Mouse (Mus musculus) embryonic facial prominence, embryonic 12.5 days (tissue): ENCODE data around the gene Stxbp5. TPM values are rescaled to one million over a fixed set of nuclear protein-coding genes. Genes with fewer than 3 reads are reported as not detected.

ENCODE experiments used
- ATAC-seq: fragments of 200-750 bp; cut with Nextera tagmentation; 2 replicates; pipeline ENCODE4 v1.8.0; 2017; ENCODE audit not compliant: insufficient number of reproducible peaks, insufficient read depth, low FRiP score, low TSS enrichment
- H3K27ac ChIP-seq: fragments of 300-500 bp; sonication (generic); 2 replicates; pipeline ENCODE4 v1.5.1; 2016; ENCODE audit warnings: mild to moderate bottlenecking
- H3K27me3 ChIP-seq: fragments of 300-500 bp; sonication (generic); 2 replicates; pipeline ENCODE4 v1.6.1; 2016; ENCODE audit warnings: mild to moderate bottlenecking, moderate library complexity
- H3K36me3 ChIP-seq: fragments of 300-500 bp; sonication (generic); 2 replicates; pipeline ENCODE4 v1.6.1; 2016; ENCODE audit warnings: mild to moderate bottlenecking
- H3K4me1 ChIP-seq: fragments of 300-500 bp; sonication (generic); 2 replicates; pipeline ENCODE4 v1.6.1; 2016
- H3K4me2 ChIP-seq: fragments of 300-500 bp; sonication (generic); replicated peaks from 2 replicates; pipeline ENCODE4 v1.6.1; 2016; ENCODE audit warnings: mild to moderate bottlenecking, moderate library complexity
- H3K4me3 ChIP-seq: fragments of 300-500 bp; sonication (generic); 2 replicates; pipeline ENCODE4 v1.5.1; 2016; ENCODE audit warnings: mild to moderate bottlenecking
- H3K9ac ChIP-seq: fragments of 300-500 bp; sonication (generic); 2 replicates; pipeline ENCODE4 v1.6.1; 2016; ENCODE audit warnings: mild to moderate bottlenecking, moderate library complexity
- H3K9me3 ChIP-seq: fragments of 300-500 bp; sonication (generic); 2 replicates; pipeline ENCODE4 v1.6.1; 2016; ENCODE audit warnings: mild to moderate bottlenecking, moderate library complexity
- WGBS: fragments of 180-500 bp; shearing (Covaris S2); methylation state at CpG from one replicate; pipeline ENCODE4 v1.1.7; 2016; 5-methylcytosine and 5-hydroxymethylcytosine counted together
- polyA plus RNA-seq: library from polyadenylated mRNA; unstranded; fragments of >200 nt; fragmentation: Nextera tagmentation; extraction: Ambion mirVana; gene quantifications from 2 replicates; pipeline ENCODE4 v1.2.1, GENCODE M21; 2016

The Stxbp5 gene
- 6.8 and 7.0 TPM in 2 replicates for polyA plus RNA-seq

- H3K4me2 ChIP-seq, result peak within 1 kb of the TSS; percentile 85
- under 1% methylated on average over 51 of the region's 52 CpGs for WGBS
- peak within 1 kb of the TSS; percentile 89 for H3K9ac ChIP-seq
- peak within 1 kb of the TSS; percentile 90 for H3K27ac ChIP-seq
- H3K4me3 ChIP-seq, result peak within 1 kb of the TSS; percentile 79
- H3K9me3 ChIP-seq, result no peaks in the 10 kb centered on the region
- peak; percentile 70 for ATAC-seq
- H3K36me3 ChIP-seq, result no peaks in the 10 kb centered on the region
- no peaks in the 10 kb centered on the region for H3K27me3 ChIP-seq
- H3K4me1 ChIP-seq, result peaks cover 7% of the 10 kb centered on the region; the same call in 1 of the 2 replicates
These were observed at the start of gene Stxbp5 for GRCm38 (mm10) chr10:9901071-9901696. TSS of gene Stxbp5 (minus strand) at chr10:9901079.

GRCm38 (mm10) chr10:9912395-9912794 is 11.5 kb upstream of the Stxbp5 start:
- Histone ChIP-seq H3K36me3 (no peaks in the 10 kb centered on the region), H3K9me3 (no peaks in the 10 kb centered on the region), H3K27me3 (no peaks in the 10 kb centered on the region), H3K27ac (no peak overlapping the region), H3K4me3 (no peak overlapping the region), H3K9ac (no peak overlapping the region), H3K4me1 (no peaks in the 10 kb centered on the region), H3K4me2 (no peak overlapping the region)
- no peak for ATAC-seq
- WGBS, result 77% methylated on average over 5 of the region's 5 CpGs

GRCm38 (mm10) chr10:9907919-9908502 is 7.1 kb upstream of the Stxbp5 start:
- H3K4me1 ChIP-seq, result no peaks in the 10 kb centered on the region
- H3K9ac ChIP-seq, result no peak overlapping the region
- no peaks in the 10 kb centered on the region for H3K36me3 ChIP-seq
- H3K9me3 ChIP-seq, result no peaks in the 10 kb centered on the region
- 82% methylated on average over 8 of the region's 8 CpGs for WGBS
- ATAC-seq, result no peak
- H3K4me2 ChIP-seq, result no peak overlapping the region
- H3K27ac ChIP-seq, result no peak overlapping the region
- no peaks in the 10 kb centered on the region for H3K27me3 ChIP-seq
- no peak overlapping the region for H3K4me3 ChIP-seq

- ATAC-seq, result no peak
- no peak overlapping the region for H3K27ac ChIP-seq
- H3K27me3 ChIP-seq, result no peaks in the 10 kb centered on the region
- H3K9me3 ChIP-seq, result no peaks in the 10 kb centered on the region
- no peaks in the 10 kb centered on the region for H3K4me1 ChIP-seq
- H3K9ac ChIP-seq, result no peak overlapping the region
- 86% methylated on average over 2 of the region's 2 CpGs for WGBS
- H3K4me3 ChIP-seq, result no peak overlapping the region
- H3K4me2 ChIP-seq, result no peak overlapping the region
- no peaks in the 10 kb centered on the region for H3K36me3 ChIP-seq
These were observed 6.6 kb upstream of the Stxbp5 start for GRCm38 (mm10) chr10:9907519-9907918.

GRCm38 (mm10) chr10:9906185-9906584 is 5.3 kb upstream of the Stxbp5 start:
- Histone ChIP-seq H3K4me3 (no peak overlapping the region), H3K36me3 (no peaks in the 10 kb centered on the region), H3K9me3 (no peaks in the 10 kb centered on the region), H3K9ac (no peak overlapping the region), H3K27ac (no peak overlapping the region), H3K4me1 (no peaks in the 10 kb centered on the region), H3K4me2 (no peak overlapping the region), H3K27me3 (no peaks in the 10 kb centered on the region)
- 64% methylated on average over 3 of the region's 3 CpGs for WGBS
- ATAC-seq, result no peak

GRCm38 (mm10) chr10:9901697-9902239 is 889 bp upstream of the Stxbp5 start:
- peak overlapping the region; percentile 90 for H3K27ac ChIP-seq
- peaks cover 7% of the 10 kb centered on the region; the same call in 1 of the 2 replicates for H3K4me1 ChIP-seq
- no peaks in the 10 kb centered on the region for H3K27me3 ChIP-seq
- peak overlapping the region; percentile 85 for H3K4me2 ChIP-seq
- H3K9ac ChIP-seq, result 0 out of 2 replicates have a peak overlapping the region, but pooled peaks have one; percentile 89
- H3K4me3 ChIP-seq, result peak overlapping the region; percentile 79
- ATAC-seq, result peak; percentile 93
- H3K36me3 ChIP-seq, result no peaks in the 10 kb centered on the region
- 1% methylated on average over 16 of the region's 16 CpGs for WGBS
- H3K9me3 ChIP-seq, result no peaks in the 10 kb centered on the region

GRCm38 (mm10) chr10:9900315-9901070 is 386 bp downstream of the Stxbp5 start:
- H3K9ac ChIP-seq, result peak overlapping the region; percentile 89
- H3K9me3 ChIP-seq, result no peaks in the 10 kb centered on the region
- peaks cover 7% of the 10 kb centered on the region; the same call in 1 of the 2 replicates for H3K4me1 ChIP-seq
- peak overlapping the region; percentile 85 for H3K4me2 ChIP-seq
- ATAC-seq, result peak; percentile 52
- H3K4me3 ChIP-seq, result peak overlapping the region; percentile 79
- no peaks in the 10 kb centered on the region for H3K36me3 ChIP-seq
- no peaks in the 10 kb centered on the region for H3K27me3 ChIP-seq
- WGBS, result under 1% methylated on average over 57 of the region's 81 CpGs
- peak overlapping the region; percentile 90 for H3K27ac ChIP-seq

- ATAC-seq, result no peak
These were observed 1.1 kb downstream of the Stxbp5 start for GRCm38 (mm10) chr10:9899816-9900215.

GRCm38 (mm10) chr10:9899086-9899485 is 1.8 kb downstream of the Stxbp5 start:
- Histone ChIP-seq H3K9ac (no peak overlapping the region), H3K27ac (no peak overlapping the region), H3K4me2 (peak overlapping the region; percentile 85), H3K4me1 (peaks cover 7% of the 10 kb centered on the region; the same call in 1 of the 2 replicates), H3K27me3 (no peaks in the 10 kb centered on the region), H3K36me3 (no peaks in the 10 kb centered on the region), H3K4me3 (peak overlapping the region; percentile 79), H3K9me3 (no peaks in the 10 kb centered on the region)
- under 1% methylated on average over 7 of the region's 7 CpGs for WGBS
- ATAC-seq, result no peak

More at GRCm38 (mm10) chr10:9899816-9900215, 1.1 kb downstream of the Stxbp5 start:
- H3K4me3 ChIP-seq, result peak overlapping the region; percentile 79
- no peak overlapping the region for H3K27ac ChIP-seq
- peak overlapping the region; percentile 85 for H3K4me2 ChIP-seq
- H3K9me3 ChIP-seq, result no peaks in the 10 kb centered on the region
- H3K4me1 ChIP-seq, result peaks cover 7% of the 10 kb centered on the region; the same call in 1 of the 2 replicates
- H3K9ac ChIP-seq, result peak overlapping the region; percentile 89; the same call in 1 of the 2 replicates
- WGBS, result 2% methylated on average over 15 of the region's 15 CpGs
- no peaks in the 10 kb centered on the region for H3K27me3 ChIP-seq
- H3K36me3 ChIP-seq, result no peaks in the 10 kb centered on the region

- Histone ChIP-seq H3K4me3 (no peak overlapping the region), H3K4me1 (peaks cover 7% of the 10 kb centered on the region; the same call in 1 of the 2 replicates), H3K9me3 (no peaks in the 10 kb centered on the region), H3K4me2 (no peak overlapping the region), H3K27ac (no peak overlapping the region), H3K36me3 (no peaks in the 10 kb centered on the region), H3K9ac (no peak overlapping the region), H3K27me3 (no peaks in the 10 kb centered on the region)
- 79% methylated on average over 5 of the region's 5 CpGs for WGBS
- no peak for ATAC-seq
These were observed 3.0 kb downstream of the Stxbp5 start for GRCm38 (mm10) chr10:9897852-9898251.

GRCm38 (mm10) chr10:9893562-9893961 is 7.3 kb downstream of the Stxbp5 start:
- WGBS, result 70% methylated on average over 2 of the region's 2 CpGs
- H3K36me3 ChIP-seq, result no peaks in the 10 kb centered on the region
- H3K9me3 ChIP-seq, result no peaks in the 10 kb centered on the region
- no peak overlapping the region for H3K4me2 ChIP-seq
- H3K4me1 ChIP-seq, result no peaks in the 10 kb centered on the region
- no peak overlapping the region for H3K9ac ChIP-seq
- no peak overlapping the region for H3K4me3 ChIP-seq
- no peak overlapping the region for H3K27ac ChIP-seq
- no peak for ATAC-seq
- no peaks in the 10 kb centered on the region for H3K27me3 ChIP-seq
